Mouse (Mus musculus) CH12.LX (cell line): ENCODE measurements around the gene Ovgp1. TPM values are rescaled to one million over a fixed set of nuclear protein-coding genes. Genes with fewer than 3 reads are reported as not detected.

Experiments used
- DNase-seq: peaks from one replicate; pipeline ENCODE4 v3.0.0-alpha.2; 2013; ENCODE audit errors: extremely low read depth
- H3K27ac ChIP-seq: 2 replicates; pipeline ENCODE4 v1.5.1; 2012; ENCODE audit warnings: low read depth, mild to moderate bottlenecking, control low read depth, moderate library complexity; ENCODE audit not compliant: insufficient read depth
- H3K27me3 ChIP-seq: replicated peaks from 2 replicates; pipeline ENCODE3; 2012; ENCODE audit warnings: inconsistent platforms
- H3K36me3 ChIP-seq, 2 experiments: replicated peaks in 1 of 2; 2 replicates each; pipeline versions ENCODE3 to v1.6.1; 2012; ENCODE audit warnings: inconsistent platforms in 1 of 2, low read length in 1 of 2, mild to moderate bottlenecking in 1 of 2, mixed read lengths in 1 of 2, moderate library complexity in 1 of 2; ENCODE audit not compliant: control insufficient read depth in 1 of 2, insufficient read depth in 1 of 2
- H3K4me1 ChIP-seq, 2 experiments: 2 replicates each; pipeline ENCODE4 v1.6.1; 2012; ENCODE audit warnings: inconsistent platforms in 1 of 2, moderate library complexity in 1 of 2; ENCODE audit not compliant: insufficient read depth in 2 of 2, control insufficient read depth in 1 of 2
- H3K4me2 ChIP-seq: 2 replicates; pipeline ENCODE4 v1.6.1; 2012; ENCODE audit warnings: low read depth, mild to moderate bottlenecking, control low read depth; ENCODE audit not compliant: poor library complexity, insufficient read depth, severe bottlenecking
- H3K4me3 ChIP-seq, 3 experiments: fragments of 150-350 bp in 1 of 3; sonication (generic) in 1 of 3; replicated peaks in 1 of 3; 2 replicates each; pipeline versions ENCODE3 to v1.5.1; 2011 to 2012; ENCODE audit warnings: low read depth in 2 of 3, low read length in 2 of 3, mild to moderate bottlenecking in 2 of 3, moderate library complexity in 2 of 3, control low read depth in 1 of 3, improper control_type of control experiment in 1 of 3, inconsistent platforms in 1 of 3, mixed read lengths in 1 of 3; ENCODE audit not compliant: poor library complexity in 1 of 3
- H3K79me2 ChIP-seq: replicated peaks from 2 replicates; pipeline ENCODE4 v1.6.1; 2012; ENCODE audit warnings: mild to moderate bottlenecking, moderate library complexity; ENCODE audit not compliant: control insufficient read depth, poor library complexity, insufficient read depth, severe bottlenecking; ENCODE audit errors: extremely low read depth
- H3K9ac ChIP-seq: 2 replicates; pipeline ENCODE4 v1.6.1; 2012; ENCODE audit warnings: low read depth, mild to moderate bottlenecking, control low read depth, moderate library complexity; ENCODE audit not compliant: insufficient read depth
- H3K9me3 ChIP-seq: replicated peaks from 2 replicates; pipeline ENCODE3; 2012; ENCODE audit warnings: low read length, inconsistent platforms, mixed read lengths
- BHLHE40 ChIP-seq: IDR thresholded peaks from 2 replicates; pipeline ENCODE4 v1.6.1; 2011; ENCODE audit warnings: mild to moderate bottlenecking, low read depth, low read length, improper control_type of control experiment
- CTCF ChIP-seq, 2 experiments: IDR thresholded peaks in 1 of 2; conservative IDR thresholded peaks in 1 of 2; 2 replicates each; pipeline ENCODE4 v1.5.1; 2011 to 2012; ENCODE audit warnings: low read depth in 2 of 2, low read length in 2 of 2, improper control_type of control experiment in 1 of 2, inconsistent platforms in 1 of 2, mild to moderate bottlenecking in 1 of 2, moderate library complexity in 1 of 2
- ELF1 ChIP-seq: IDR thresholded peaks from 2 replicates; pipeline ENCODE4 v1.6.1; 2014; ENCODE audit warnings: low read depth, mild to moderate bottlenecking, inconsistent platforms, low read length, improper control_type of control experiment
- JUN ChIP-seq: IDR thresholded peaks from 2 replicates; pipeline ENCODE4 v1.6.1; 2011; ENCODE audit warnings: low read depth, mild to moderate bottlenecking, low read length, improper control_type of control experiment, moderate library complexity; ENCODE audit not compliant: insufficient read depth
- KAT2A ChIP-seq: IDR thresholded peaks from 2 replicates; pipeline ENCODE4 v1.6.1; 2012; ENCODE audit warnings: low read length, improper control_type of control experiment, inconsistent platforms; ENCODE audit not compliant: insufficient replicate concordance
- POLR2AphosphoS2 ChIP-seq: IDR thresholded peaks from 2 replicates; pipeline ENCODE4 v1.6.1; 2011; ENCODE audit warnings: low read depth, low read length, improper control_type of control experiment
- RAD21 ChIP-seq: IDR thresholded peaks from 2 replicates; pipeline ENCODE4 v1.6.1; 2011; ENCODE audit warnings: low read depth, mild to moderate bottlenecking, low read length, improper control_type of control experiment, moderate library complexity
- SMC3 ChIP-seq: IDR thresholded peaks from 2 replicates; pipeline ENCODE4 v1.6.1; 2011; ENCODE audit warnings: low read depth, low read length, improper control_type of control experiment
- ZNF384 ChIP-seq: IDR thresholded peaks from 2 replicates; pipeline ENCODE4 v1.6.1; 2012; ENCODE audit warnings: low read depth, low read length, improper control_type of control experiment, inconsistent platforms
- dilution Hi-C: fragments of 300-500 bp; cut with MboI; formaldehyde crosslinking; loops from 2 replicates; pipeline ENCODE4 v1.14.3; 2020; ENCODE audit warnings: low sequenced_read_pairs; ENCODE audit not compliant: extremely low pct_unique_long_range_greater_than_20kb, extremely low pct_ligation_motif_present
- in situ Hi-C: fragments of 300-500 bp; cut with MboI; formaldehyde crosslinking; loops from 3 replicates; pipeline ENCODE4 v1.14.3; 2019; ENCODE audit warnings: low sequenced_read_pairs, low pct_ligation_motif_present, low pct_unique_long_range_greater_than_20kb, mixed read lengths
- polyA plus RNA-seq: library from polyadenylated mRNA; unstranded; fragments of >175 nt; gene quantifications from 2 replicates; pipeline ENCODE4 v1.2.1, GENCODE M21; 2012; ENCODE audit warnings: low read depth; ENCODE audit not compliant: insufficient read length
- total RNA-seq, 2 experiments: library from RNA; depleted of rRNA; stranded (reverse); fragments of 300-350 nt in 1 of 2; fragments of >200 nt in 1 of 2; gene quantifications; 2 replicates each; pipeline ENCODE4 v1.2.3; 2012 to 2014

Gene Ovgp1
- total and polyA plus RNA-seq, 3 experiments, result 1.6 to 5.6 (median 2.3) TPM

- dilution Hi-C loops, result no loop called here
- Histone ChIP-seq H3K27ac (no peak overlapping the region), H3K79me2 (no peaks in the 10 kb centered on the region; the same call in 1 of the 2 replicates), H3K9ac (no peak overlapping the region)
- TF ChIP-seq KAT2A, result no peak
- peak; percentile 50; the same call in 1 of the 2 replicates for TF ChIP-seq ZNF384
- TF ChIP-seq, all 38 proteins: peak for 1
- Histone ChIP-seq H3K4me3 (no peak overlapping the region), H3K4me1 (peaks cover 2 to 16% of the 10 kb centered on the region in 2 experiments; a peak in 3 of 4 replicates), H3K36me3 (peaks cover 10 to 23% of the 10 kb centered on the region in 2 experiments), H3K4me2 (no peak overlapping the region), H3K9me3 (no peaks in the 10 kb centered on the region), H3K27me3 (no peaks in the 10 kb centered on the region)
- in situ Hi-C loops, result no loop called here
- DNase-seq, result no peak
These were observed 37.4 kb upstream of the Ovgp1 start for GRCm38 (mm10) chr3:105936111-105936510.

DNA sequence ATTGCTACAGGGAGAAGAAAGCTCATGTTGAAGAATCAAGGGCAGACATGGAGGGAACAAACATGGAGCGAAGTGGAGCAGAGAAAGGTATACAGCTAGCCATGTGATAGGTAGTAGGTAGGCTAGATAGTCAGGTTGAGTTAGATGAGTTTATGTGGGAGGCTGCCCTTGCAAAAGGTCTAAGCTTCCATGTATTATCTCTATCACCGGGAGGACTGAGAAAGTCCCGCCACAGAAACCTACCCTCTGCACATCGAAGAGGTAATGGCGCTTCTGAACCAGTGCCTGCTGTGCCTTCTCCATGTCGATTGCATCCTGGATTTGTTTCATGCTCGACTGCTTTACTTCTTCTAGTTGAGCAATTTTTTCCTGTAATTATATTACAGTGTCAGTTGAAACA lies 22.2 kb upstream of the Ovgp1 start:
- H3K4me2 ChIP-seq, result no peak overlapping the region
- no peak for DNase-seq
- H3K27ac ChIP-seq, result no peak overlapping the region
- H3K27me3 ChIP-seq, result no peaks in the 10 kb centered on the region
- peaks cover 41 to 94% of the 10 kb centered on the region in 2 experiments for H3K36me3 ChIP-seq
- H3K9me3 ChIP-seq, result no peaks in the 10 kb centered on the region
- H3K79me2 ChIP-seq, result peaks cover 29% of the 10 kb centered on the region
- dilution Hi-C loops (no loop called here), in situ Hi-C loops (no loop called here)
- TF ChIP-seq JUN (no peak), POLR2AphosphoS2 (no peak), RAD21 (no peak), BHLHE40 (no peak)
- H3K9ac ChIP-seq, result no peak overlapping the region
- H3K4me1 ChIP-seq, result peaks cover 0 to 7% of the 10 kb centered on the region in 2 experiments; a peak in 1 of 4 replicates
- H3K4me3 ChIP-seq, result no peak overlapping the region

DNA sequence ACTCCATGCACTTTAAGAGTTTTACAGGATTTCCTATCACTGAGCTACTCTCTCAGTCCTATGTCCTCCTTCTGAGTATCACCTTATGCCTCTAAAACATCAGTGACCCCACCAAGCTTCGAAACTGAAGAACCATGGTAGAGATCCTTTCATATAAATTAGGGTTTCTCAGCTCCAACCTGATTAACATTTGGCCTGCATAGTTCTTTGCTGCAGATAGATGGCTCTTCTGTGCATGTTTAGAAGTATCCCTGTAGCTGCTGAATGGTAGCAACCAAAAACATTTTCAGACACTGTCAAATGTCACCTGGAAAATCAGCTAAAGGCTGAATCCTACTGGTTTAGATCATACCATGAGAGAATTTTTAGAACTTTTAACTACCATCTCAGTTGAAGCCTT lies 16.3 kb upstream of the Ovgp1 start:
- Histone ChIP-seq H3K36me3 (peaks cover 24 to 68% of the 10 kb centered on the region in 2 experiments), H3K79me2 (peaks cover 59% of the 10 kb centered on the region), H3K4me1 (peaks cover 2 to 43% of the 10 kb centered on the region in 2 experiments; a peak in 3 of 4 replicates), H3K4me2 (peak overlapping the region; percentile 96), H3K9ac (peak overlapping the region; percentile 92), H3K9me3 (no peaks in the 10 kb centered on the region), H3K27ac (no peak overlapping the region), H3K27me3 (no peaks in the 10 kb centered on the region), H3K4me3 (no peak overlapping the region)
- TF ChIP-seq CTCF (conservative IDR thresholded peaks at IDR 0.05 in 1 of 2, IDR thresholded peaks at IDR 0.05 in 1 of 2; ENCODE audit: low read depth in 2 of 2, low read length in 2 of 2) (peak in 1 of 2 experiments; percentile 33; a peak in 2 of 4 replicates), SMC3 (0 out of 2 replicates have a peak, but pooled peaks have one; percentile 7), ELF1 (no peak)
- no peak for DNase-seq
- in situ Hi-C loops, result loop anchor here (5.0 kb wide), 1 partner anchor 55 kb away; no protein-coding TSS in a partner anchor
- dilution Hi-C loops, result no loop called here
